Mouse (Mus musculus) kidney, adult 2 months (tissue): ENCODE data around the gene Abracl.

Experiments
- CTCF ChIP-seq: fragments of 200-500 bp; conservative IDR thresholded peaks from 2 replicates; pipeline ENCODE4 v1.5.1; 2011; ENCODE audit warnings: low read depth, mild to moderate bottlenecking, control low read depth, low read length, moderate library complexity, mixed read lengths; ENCODE audit not compliant: insufficient read depth, insufficient read length
- POLR2A ChIP-seq: fragments of 200-500 bp; IDR thresholded peaks from one replicate; pipeline ENCODE4 v1.6.1; 2011; ENCODE audit warnings: low read depth, low read length, control low read depth

GRCm38 (mm10) chr10:18056391-18056745 is 33.3 kb upstream of the Abracl start:
- TF ChIP-seq CTCF (no peak), POLR2A (no peak)
